Mouse (Mus musculus) liver, embryonic 15.5 days (tissue): ENCODE measurements around the gene Coa4. TPM values are rescaled to one million over a fixed set of nuclear protein-coding genes. Genes with fewer than 3 reads are reported as not detected.
A peak's percentile ranks its signal among the peaks of the same experiment; 100 is the strongest.

Experiments
- ATAC-seq: fragments of 200-750 bp; cut with Nextera tagmentation; 2 replicates; pipeline ENCODE4 v1.8.0; 2017; ENCODE audit warnings: moderate number of reproducible peaks, mild to moderate bottlenecking, moderate library complexity; ENCODE audit not compliant: insufficient read depth
- H3K27ac ChIP-seq: fragments of 300-500 bp; sonication (generic); replicated peaks from 2 replicates; pipeline ENCODE4 v1.5.1; 2015; ENCODE audit warnings: mild to moderate bottlenecking, inconsistent platforms
- H3K27me3 ChIP-seq: fragments of 300-500 bp; sonication (generic); 2 replicates; pipeline ENCODE4 v1.6.1; 2015; ENCODE audit warnings: mild to moderate bottlenecking, inconsistent platforms
- H3K36me3 ChIP-seq: fragments of 300-500 bp; sonication (generic); replicated peaks from 2 replicates; pipeline ENCODE4 v1.6.1; 2015; ENCODE audit warnings: moderate library complexity, mild to moderate bottlenecking, inconsistent platforms
- H3K4me1 ChIP-seq: fragments of 300-500 bp; sonication (generic); replicated peaks from 2 replicates; pipeline ENCODE4 v1.6.1; 2015; ENCODE audit warnings: inconsistent platforms
- H3K4me2 ChIP-seq: fragments of 300-500 bp; sonication (generic); 2 replicates; pipeline ENCODE4 v1.6.1; 2015; ENCODE audit warnings: moderate library complexity, mild to moderate bottlenecking, inconsistent platforms
- H3K4me3 ChIP-seq: fragments of 300-500 bp; sonication (generic); replicated peaks from 2 replicates; pipeline ENCODE4 v1.5.1; 2015; ENCODE audit warnings: mild to moderate bottlenecking, inconsistent platforms
- H3K9ac ChIP-seq: fragments of 300-500 bp; sonication (generic); 2 replicates; pipeline ENCODE4 v1.6.1; 2015; ENCODE audit warnings: moderate library complexity, mild to moderate bottlenecking, inconsistent platforms
- H3K9me3 ChIP-seq: fragments of 300-500 bp; sonication (generic); replicated peaks from 2 replicates; pipeline ENCODE4 v1.6.1; 2016; ENCODE audit warnings: inconsistent platforms
- WGBS: fragments of 180-500 bp; shearing (Covaris S2); methylation state at CpG from one replicate; pipeline ENCODE4 v1.1.7; 2015; ENCODE audit warnings: mixed read lengths; ENCODE audit not compliant: insufficient replicate concordance; 5-methylcytosine and 5-hydroxymethylcytosine counted together
- polyA plus RNA-seq: library from polyadenylated mRNA; unstranded; fragments of >200 nt; fragmentation: Nextera tagmentation; extraction: Ambion mirVana; gene quantifications from 2 replicates; pipeline ENCODE4 v1.2.1, GENCODE M21; 2015

Coa4 gene
- polyA plus RNA-seq: 11.5 and 12.3 TPM in 2 replicates

GRCm38 (mm10) chr7:100536804-100537518, at the start of gene Coa4:
Gene Coa4 (plus strand): TSS chr7:100537071.
- Histone ChIP-seq H3K9me3 (no peaks in the 10 kb centered on the region), H3K9ac (peak within 1 kb of the TSS; percentile 80), H3K27me3 (no peaks in the 10 kb centered on the region), H3K4me3 (peak within 1 kb of the TSS; percentile 81), H3K36me3 (peaks cover 19% of the 10 kb centered on the region), H3K4me2 (peak within 1 kb of the TSS; percentile 80), H3K27ac (peak within 1 kb of the TSS; percentile 81), H3K4me1 (peaks cover 30% of the 10 kb centered on the region)
- under 1% methylated on average over 33 of the region's 33 CpGs for WGBS
- ATAC-seq: peak; percentile 98

GRCm38 (mm10) chr7:100487301-100487700, 49.6 kb upstream of the Coa4 start:
- WGBS: 51% methylated on average over 2 of the region's 2 CpGs
- no peak overlapping the region for H3K4me3 ChIP-seq
- H3K9ac ChIP-seq: no peak overlapping the region
- H3K27me3 ChIP-seq: no peaks in the 10 kb centered on the region
- peaks cover 40% of the 10 kb centered on the region for H3K4me1 ChIP-seq
- H3K4me2 ChIP-seq: no peak overlapping the region
- no peak overlapping the region for H3K27ac ChIP-seq
- ATAC-seq: no peak
- no peaks in the 10 kb centered on the region for H3K9me3 ChIP-seq
- no peaks in the 10 kb centered on the region for H3K36me3 ChIP-seq

- H3K9ac ChIP-seq: no peak overlapping the region
- H3K4me3 ChIP-seq: no peak overlapping the region
- 57% methylated on average over 10 of the region's 10 CpGs for WGBS
- H3K4me1 ChIP-seq: peaks cover 42% of the 10 kb centered on the region
- H3K27me3 ChIP-seq: no peaks in the 10 kb centered on the region
- no peak overlapping the region for H3K4me2 ChIP-seq
- H3K36me3 ChIP-seq: no peaks in the 10 kb centered on the region
- no peak for ATAC-seq
- H3K27ac ChIP-seq: no peak overlapping the region
- no peaks in the 10 kb centered on the region for H3K9me3 ChIP-seq
Measured at GRCm38 (mm10) chr7:100488474-100489048, 48.3 kb upstream of the Coa4 start.

GRCm38 (mm10) chr7:100492391-100493116, 44.3 kb upstream of the Coa4 start:
- 2% methylated on average over 34 of the region's 36 CpGs for WGBS
- Histone ChIP-seq H3K4me3 (peak overlapping the region; percentile 79), H3K36me3 (peaks cover 36% of the 10 kb centered on the region), H3K27me3 (no peaks in the 10 kb centered on the region), H3K4me2 (peak overlapping the region; percentile 93), H3K4me1 (peaks cover 48% of the 10 kb centered on the region), H3K9me3 (no peaks in the 10 kb centered on the region), H3K27ac (peak overlapping the region; percentile 93), H3K9ac (peak overlapping the region; percentile 90)
- peak; percentile 71 for ATAC-seq

GRCm38 (mm10) chr7:100493117-100493483, 43.8 kb upstream of the Coa4 start, which contains the start of gene Ucp2:
Gene Ucp2 (plus strand): TSS chr7:100493337.
- Histone ChIP-seq H3K9ac (peak within 1 kb of the TSS; percentile 90), H3K9me3 (no peaks in the 10 kb centered on the region), H3K27me3 (no peaks in the 10 kb centered on the region), H3K4me3 (peak within 1 kb of the TSS; percentile 79), H3K27ac (peak within 1 kb of the TSS; percentile 93), H3K4me2 (peak within 1 kb of the TSS; percentile 93), H3K36me3 (peaks cover 42% of the 10 kb centered on the region), H3K4me1 (peaks cover 54% of the 10 kb centered on the region)
- peak; percentile 84 for ATAC-seq
- WGBS: 0% methylated on average over 27 of the region's 27 CpGs

- Histone ChIP-seq H3K9ac (peak overlapping the region; percentile 90), H3K4me2 (peak overlapping the region; percentile 93)
- 12% methylated on average over 19 of the region's 19 CpGs for WGBS
Measured at GRCm38 (mm10) chr7:100493484-100494414, 43.1 kb upstream of the Coa4 start.

GRCm38 (mm10) chr7:100494415-100494831, 42.4 kb upstream of the Coa4 start:
- no peak for ATAC-seq
- Histone ChIP-seq H3K27me3 (no peaks in the 10 kb centered on the region), H3K9ac (peak overlapping the region; percentile 90), H3K4me2 (peak overlapping the region; percentile 93), H3K36me3 (peaks cover 55% of the 10 kb centered on the region), H3K4me3 (peak overlapping the region; percentile 79), H3K27ac (peak overlapping the region; percentile 93), H3K4me1 (peaks cover 66% of the 10 kb centered on the region), H3K9me3 (no peaks in the 10 kb centered on the region)
- 40% methylated on average over 7 of the region's 7 CpGs for WGBS

More at GRCm38 (mm10) chr7:100493484-100494414, 43.1 kb upstream of the Coa4 start:
- Histone ChIP-seq H3K36me3 (peaks cover 48% of the 10 kb centered on the region), H3K27me3 (no peaks in the 10 kb centered on the region), H3K9me3 (no peaks in the 10 kb centered on the region), H3K4me3 (peak overlapping the region; percentile 79), H3K4me1 (peaks cover 60% of the 10 kb centered on the region), H3K27ac (peak overlapping the region; percentile 93)
- ATAC-seq: peak; percentile 3

GRCm38 (mm10) chr7:100495042-100495441, 41.8 kb upstream of the Coa4 start:
- no peak for ATAC-seq
- Histone ChIP-seq H3K9me3 (no peaks in the 10 kb centered on the region), H3K9ac (peak overlapping the region; percentile 90), H3K36me3 (peaks cover 61% of the 10 kb centered on the region), H3K4me1 (peaks cover 73% of the 10 kb centered on the region), H3K4me2 (peak overlapping the region; percentile 93), H3K27me3 (no peaks in the 10 kb centered on the region), H3K27ac (peak overlapping the region; percentile 93), H3K4me3 (peak overlapping the region; percentile 79)
- WGBS: 21% methylated on average over 8 of the region's 8 CpGs

- Histone ChIP-seq H3K9ac (peak overlapping the region; percentile 90), H3K9me3 (no peaks in the 10 kb centered on the region), H3K27me3 (no peaks in the 10 kb centered on the region), H3K4me3 (peak overlapping the region; percentile 79), H3K4me1 (peaks cover 79% of the 10 kb centered on the region), H3K4me2 (peak overlapping the region; percentile 93), H3K36me3 (peaks cover 68% of the 10 kb centered on the region), H3K27ac (peak overlapping the region; percentile 93)
- ATAC-seq: peak; percentile 26
- 15% methylated on average over 11 of the region's 11 CpGs for WGBS
Measured at GRCm38 (mm10) chr7:100495581-100496251, 41.2 kb upstream of the Coa4 start.

- H3K36me3 ChIP-seq: peaks cover 69% of the 10 kb centered on the region
- 81% methylated on average over 6 of the region's 6 CpGs for WGBS
Measured at GRCm38 (mm10) chr7:100496371-100496770, 40.5 kb upstream of the Coa4 start.

More at GRCm38 (mm10) chr7:100496371-100496770, 40.5 kb upstream of the Coa4 start:
- ATAC-seq: no peak
- Histone ChIP-seq H3K9me3 (no peaks in the 10 kb centered on the region), H3K9ac (peak overlapping the region; percentile 90), H3K27me3 (no peaks in the 10 kb centered on the region), H3K4me1 (peaks cover 85% of the 10 kb centered on the region), H3K27ac (peak overlapping the region; percentile 93), H3K4me2 (peak overlapping the region; percentile 93), H3K4me3 (peak overlapping the region; percentile 79)
